Mouse (Mus musculus) splenic B cell, adult 2 months (primary cell): ENCODE measurements around the gene Ces2a.

Experiments
- DNase-seq: peaks from one replicate; pipeline ENCODE4 v3.0.0-alpha.2; 2011; ENCODE audit warnings: low read depth, low spot score
- H3K27me3 ChIP-seq: 2 replicates; pipeline ENCODE4 v1.6.1; 2012; ENCODE audit warnings: mild to moderate bottlenecking, low read length, moderate library complexity, mixed read lengths; ENCODE audit not compliant: control insufficient read depth, poor library complexity, insufficient read depth, severe bottlenecking
- H3K36me3 ChIP-seq: 2 replicates; pipeline ENCODE4 v1.6.1; 2012; ENCODE audit warnings: mild to moderate bottlenecking, low read length, moderate library complexity, mixed read lengths; ENCODE audit not compliant: control insufficient read depth, poor library complexity, insufficient read depth, severe bottlenecking

Gene Ces2a

DNA sequence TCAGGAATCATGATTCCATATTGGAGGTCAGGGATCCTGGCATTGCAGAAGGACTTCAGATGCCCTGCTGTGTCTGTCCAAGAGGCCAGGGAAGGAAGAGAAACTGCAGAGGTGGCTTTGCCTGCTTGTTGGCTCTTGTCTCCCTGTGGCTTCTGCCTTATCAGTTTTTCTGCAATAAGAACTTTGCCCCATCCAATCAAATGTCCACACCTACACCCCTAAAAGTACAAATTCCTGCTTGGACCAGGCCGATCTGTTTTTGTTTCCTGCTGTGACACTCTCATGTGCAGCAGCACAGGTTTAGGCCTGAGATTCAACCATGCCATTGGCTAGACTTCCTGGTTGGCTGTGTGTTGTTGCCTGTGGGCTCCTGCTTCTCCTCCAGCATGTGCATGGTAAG lies at the start of gene Ces2a:
TSS of gene Ces2a (plus strand) at position 251 of the 400 bp plus-strand sequence.
- H3K27me3 ChIP-seq, result no peaks in the 10 kb centered on the region
- no peaks in the 10 kb centered on the region for H3K36me3 ChIP-seq
- DNase-seq, result no peak

DNA sequence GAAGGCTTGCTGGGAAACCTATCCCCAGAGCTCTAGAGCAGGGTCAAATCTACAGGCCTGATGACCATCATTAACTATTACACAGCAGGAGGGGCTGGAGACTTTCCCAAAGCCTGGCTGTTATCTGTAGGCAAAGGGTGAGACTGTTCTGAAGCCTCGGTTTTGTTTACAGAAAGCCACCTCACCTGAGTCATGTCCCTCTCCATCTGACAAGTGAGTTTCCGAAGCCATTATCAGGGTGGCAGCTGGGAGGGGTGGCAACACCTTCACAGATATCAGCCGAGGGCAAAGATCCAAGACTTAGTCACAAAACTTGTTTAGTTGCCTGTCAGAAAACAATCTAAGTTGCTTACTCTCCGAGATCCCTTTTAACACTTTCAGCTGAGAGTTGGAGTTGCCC lies 45.4 kb upstream of the Ces2a start:
- peaks cover 2% of the 10 kb centered on the region; the same call in 1 of the 2 replicates for H3K27me3 ChIP-seq
- no peak for DNase-seq
- H3K36me3 ChIP-seq, result no peaks in the 10 kb centered on the region

DNA sequence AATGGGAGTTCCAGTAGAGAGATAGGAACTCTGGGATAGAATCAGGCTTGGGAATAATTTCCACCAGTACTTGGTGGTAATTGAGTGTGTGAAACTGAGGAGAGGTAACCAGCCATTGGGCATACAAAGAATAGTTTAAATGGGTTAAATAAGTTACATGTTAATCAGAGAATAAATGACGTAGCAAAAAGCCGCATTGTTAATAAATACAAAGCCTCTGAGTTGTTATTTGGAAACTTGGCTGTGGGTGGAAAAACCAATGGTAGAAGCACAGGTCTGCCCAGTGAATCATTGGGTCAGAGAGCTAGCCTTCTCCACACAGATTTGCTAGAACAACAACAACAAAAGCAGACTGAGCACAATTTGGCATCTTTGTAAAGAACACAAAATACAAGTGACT lies 35.2 kb upstream of the Ces2a start:
- H3K36me3 ChIP-seq, result no peaks in the 10 kb centered on the region
- no peaks in the 10 kb centered on the region for H3K27me3 ChIP-seq

DNA sequence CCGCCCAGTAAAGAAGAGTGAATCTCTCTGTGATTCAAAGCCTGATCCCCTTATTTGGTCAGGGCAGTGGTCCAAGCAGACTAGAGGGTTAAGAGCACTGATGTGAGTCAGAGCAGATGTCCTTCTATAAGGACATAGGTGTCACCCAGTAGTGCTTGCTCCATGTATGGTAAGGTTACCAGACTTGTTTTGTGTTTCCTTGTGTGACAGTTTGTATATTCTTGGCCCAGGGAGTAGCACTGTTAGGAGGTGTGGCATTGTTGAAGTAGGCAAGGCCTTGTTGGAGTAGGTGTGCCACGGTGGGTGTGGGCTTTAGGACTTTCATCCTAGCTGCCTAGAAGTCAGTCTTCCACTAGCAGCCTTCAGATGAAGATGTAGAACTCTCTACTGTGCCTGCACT lies 31.9 kb upstream of the Ces2a start:
- DNase-seq, result no peak
- no peaks in the 10 kb centered on the region for H3K36me3 ChIP-seq
- H3K27me3 ChIP-seq, result no peaks in the 10 kb centered on the region

More for the DNA sequence above, 35.2 kb upstream of the Ces2a start:
- no peak for DNase-seq

DNA sequence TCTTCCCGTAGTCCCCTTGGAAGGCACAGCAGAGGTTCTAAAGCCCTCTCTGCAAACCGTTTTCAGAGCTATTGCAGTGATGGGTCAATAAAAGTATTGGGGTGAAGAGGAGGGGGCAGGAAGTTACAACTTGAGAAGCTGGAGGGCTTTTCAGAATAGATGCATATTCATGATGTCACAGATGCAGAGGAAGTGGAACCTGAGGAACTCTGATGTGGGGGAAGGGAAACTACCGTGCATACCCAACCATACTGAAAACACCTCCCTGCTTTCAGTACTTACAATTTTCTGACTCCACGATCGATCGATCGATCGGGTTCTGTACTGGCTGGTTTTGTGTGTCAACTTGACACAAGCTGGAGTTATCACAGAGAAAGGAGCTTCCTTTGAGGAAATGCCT lies 12.6 kb upstream of the Ces2a start:
- H3K36me3 ChIP-seq, result no peaks in the 10 kb centered on the region
- H3K27me3 ChIP-seq, result no peaks in the 10 kb centered on the region
- DNase-seq, result peak; percentile 11

DNA sequence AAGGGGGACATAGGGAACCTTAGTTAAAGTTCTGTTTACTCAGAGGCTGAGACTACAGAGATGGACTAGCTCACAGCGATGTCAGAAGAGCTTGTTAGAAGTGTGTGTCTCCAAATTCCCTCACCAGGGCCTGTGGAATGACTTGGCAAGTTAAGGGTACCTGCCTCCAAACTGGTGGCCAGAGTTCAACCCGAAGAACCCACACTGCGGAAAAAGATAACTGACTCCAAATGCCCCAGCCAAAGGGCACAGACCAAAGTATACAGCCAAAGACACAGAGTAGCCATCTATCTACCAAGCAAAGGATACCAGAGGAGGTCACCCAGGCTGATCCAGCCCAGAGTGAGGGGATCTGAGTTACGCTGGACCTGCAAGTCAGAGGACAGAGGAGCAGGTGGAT lies 2.4 kb upstream of the Ces2a start:
- Histone ChIP-seq H3K27me3 (no peaks in the 10 kb centered on the region), H3K36me3 (no peaks in the 10 kb centered on the region)
- no peak for DNase-seq

DNA sequence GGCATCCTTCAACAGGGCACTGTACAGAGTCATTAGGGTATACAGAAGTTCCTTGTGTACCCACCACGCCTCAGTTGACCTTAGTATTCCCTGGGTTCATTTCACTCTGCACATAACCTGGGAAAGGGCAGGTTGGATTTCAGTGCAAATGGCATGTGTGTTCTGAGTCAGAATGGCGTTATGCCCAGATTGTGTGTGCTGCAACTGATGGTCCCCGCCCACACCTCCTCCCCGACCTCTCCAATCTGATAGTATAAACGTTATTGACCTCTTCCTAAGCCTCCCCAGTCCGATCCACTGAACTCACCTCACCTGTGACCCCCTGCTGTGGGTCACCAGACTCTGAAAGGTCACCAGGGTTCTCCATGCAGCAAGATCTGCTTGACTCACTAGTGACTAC lies 1.8 kb upstream of the Ces2a start:
- Histone ChIP-seq H3K36me3 (no peaks in the 10 kb centered on the region), H3K27me3 (no peaks in the 10 kb centered on the region)
- DNase-seq, result no peak

DNA sequence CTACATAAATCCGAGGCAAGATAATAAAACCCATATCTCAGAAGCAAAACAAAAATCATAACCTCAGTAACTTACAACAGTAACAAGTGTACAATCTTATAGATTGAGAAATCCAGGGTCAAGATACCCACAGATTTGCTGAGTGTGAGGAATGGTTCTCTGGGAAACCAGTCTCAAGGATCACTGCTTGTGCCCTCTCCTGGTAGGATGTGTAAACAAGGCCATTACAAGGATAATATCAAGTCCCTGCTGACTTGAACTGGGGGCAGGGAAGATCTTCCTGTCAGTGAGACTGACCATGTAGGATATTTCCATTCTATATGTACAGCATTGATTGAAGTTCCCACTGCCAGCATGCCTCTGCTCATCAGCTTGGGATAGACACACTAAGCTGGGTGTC lies 8.2 kb downstream of the Ces2a start:
- Histone ChIP-seq H3K27me3 (no peaks in the 10 kb centered on the region), H3K36me3 (no peaks in the 10 kb centered on the region)
- no peak for DNase-seq

DNA sequence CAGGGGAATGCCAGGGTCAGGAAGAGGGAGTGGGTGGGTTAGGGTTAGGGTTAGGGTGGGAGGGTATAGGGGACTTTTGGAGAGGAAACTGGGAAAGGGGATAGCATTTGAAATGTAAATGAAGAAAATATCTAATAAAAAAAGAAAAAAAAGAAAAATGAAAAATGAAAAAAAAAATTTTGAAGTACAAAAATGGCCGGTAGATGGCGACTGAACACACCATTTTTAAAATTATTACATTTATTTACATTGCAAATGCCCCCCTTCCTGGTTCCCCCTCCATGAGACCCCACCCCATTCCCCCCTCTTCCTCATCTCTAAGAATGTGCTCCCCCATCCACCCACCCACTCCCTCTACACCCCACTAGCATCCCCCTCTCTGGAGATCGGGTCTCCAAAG lies 9.6 kb downstream of the Ces2a start:
- H3K36me3 ChIP-seq, result no peaks in the 10 kb centered on the region
- no peak for DNase-seq
- H3K27me3 ChIP-seq, result no peaks in the 10 kb centered on the region

DNA sequence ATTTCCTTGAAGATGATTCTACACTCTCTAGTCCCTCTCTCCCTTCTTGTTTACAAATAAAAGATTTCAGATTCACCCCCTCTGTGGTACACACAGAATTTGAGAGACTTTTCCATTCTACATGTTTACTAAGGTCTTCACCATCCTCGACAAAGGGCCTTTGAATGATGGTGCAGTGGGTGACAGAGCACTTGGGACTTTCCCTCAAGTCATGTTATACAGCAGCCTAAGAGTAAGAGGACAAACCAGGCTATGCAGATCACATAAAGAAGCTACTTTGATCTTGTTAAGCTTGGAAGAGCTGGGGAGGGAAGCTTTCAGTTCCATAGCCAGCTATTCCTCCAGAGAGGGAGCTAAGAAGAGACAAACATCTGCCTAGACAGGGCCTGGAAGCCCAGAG lies 19.0 kb downstream of the Ces2a start:
- no peaks in the 10 kb centered on the region for H3K27me3 ChIP-seq

DNA sequence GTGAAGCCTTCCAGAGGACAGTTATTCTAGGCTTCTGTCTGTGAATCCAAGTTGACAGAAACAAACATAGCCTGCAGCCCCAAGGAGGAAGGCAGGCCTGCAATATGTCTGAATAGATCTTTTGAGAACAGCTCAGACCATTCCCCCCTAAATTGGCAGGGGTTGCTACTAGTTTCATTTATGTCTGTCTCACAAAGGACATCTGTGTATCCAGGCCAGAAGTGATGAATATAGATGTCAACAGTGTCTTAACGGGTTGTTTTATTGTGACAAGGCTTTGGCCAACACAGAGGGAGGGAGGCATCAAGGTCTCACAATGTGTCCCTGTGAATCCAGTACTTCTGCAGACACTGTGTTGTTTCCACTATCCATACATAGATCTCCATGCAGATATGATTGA lies 23.8 kb downstream of the Ces2a start:
- Histone ChIP-seq H3K36me3 (no peaks in the 10 kb centered on the region), H3K27me3 (no peaks in the 10 kb centered on the region)
- DNase-seq, result no peak

More for the DNA sequence above, 19.0 kb downstream of the Ces2a start:
- DNase-seq, result no peak
- H3K36me3 ChIP-seq, result no peaks in the 10 kb centered on the region

DNA sequence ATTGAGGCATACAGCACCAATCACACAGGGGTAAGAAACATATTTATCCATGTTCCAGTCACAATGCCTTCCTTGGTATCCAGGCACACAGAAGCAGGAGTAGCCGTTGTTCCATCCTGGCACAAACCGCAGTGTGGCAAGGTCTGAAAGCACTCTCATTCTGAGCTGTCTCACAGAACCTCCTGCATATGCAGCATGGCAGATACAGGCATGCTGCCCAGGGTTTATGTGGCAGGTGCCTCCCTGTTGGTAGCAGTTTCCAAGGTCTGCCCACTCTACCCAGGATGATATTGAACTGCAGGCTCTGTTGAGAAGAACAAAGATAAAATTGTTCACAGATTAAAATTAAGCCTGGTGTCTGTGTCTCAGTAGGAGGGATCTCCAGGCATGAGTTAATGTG lies 24.4 kb downstream of the Ces2a start:
- no peaks in the 10 kb centered on the region for H3K27me3 ChIP-seq
- no peak for DNase-seq
- no peaks in the 10 kb centered on the region for H3K36me3 ChIP-seq

DNA sequence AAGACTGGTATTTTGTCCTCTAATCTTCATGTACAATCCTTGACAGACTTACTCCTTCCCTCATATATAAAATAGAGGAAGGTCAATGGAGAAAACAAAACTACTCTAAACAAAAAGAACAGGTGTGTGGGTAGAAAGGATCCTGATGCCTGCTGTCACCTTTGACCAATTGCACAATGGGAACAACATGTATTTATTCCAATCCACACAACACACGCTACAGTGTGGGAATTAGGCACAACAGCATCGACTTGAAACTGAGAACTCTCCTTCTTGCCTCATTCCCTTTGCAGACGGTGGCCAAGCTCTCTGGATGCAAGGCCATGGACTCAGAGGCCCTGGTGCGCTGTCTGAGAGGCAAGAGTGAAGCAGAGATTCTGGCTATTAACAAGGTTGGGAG lies 27.3 kb downstream of the Ces2a start:
- H3K27me3 ChIP-seq, result no peaks in the 10 kb centered on the region
- no peaks in the 10 kb centered on the region for H3K36me3 ChIP-seq
- no peak for DNase-seq

DNA sequence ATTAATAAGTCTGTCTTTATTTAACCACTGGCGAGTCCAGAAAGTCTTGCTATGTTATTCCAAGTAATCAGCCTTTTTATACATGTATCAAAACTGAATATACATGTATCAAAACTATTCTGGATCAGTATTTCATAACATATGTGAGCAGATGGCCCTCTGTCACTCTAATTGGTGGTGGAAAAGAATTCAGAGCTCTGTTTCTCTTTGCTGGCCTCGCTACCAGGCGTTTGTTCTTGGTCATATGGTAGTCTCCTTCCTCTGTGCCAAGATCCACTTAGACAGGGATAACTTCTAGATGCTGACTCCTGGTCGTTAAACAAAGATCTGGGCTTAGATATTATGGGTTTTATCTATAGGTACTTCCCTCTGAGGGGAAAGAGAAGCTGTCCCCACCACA lies 32.7 kb downstream of the Ces2a start:
- DNase-seq, result no peak
- Histone ChIP-seq H3K36me3 (no peaks in the 10 kb centered on the region), H3K27me3 (no peaks in the 10 kb centered on the region)

DNA sequence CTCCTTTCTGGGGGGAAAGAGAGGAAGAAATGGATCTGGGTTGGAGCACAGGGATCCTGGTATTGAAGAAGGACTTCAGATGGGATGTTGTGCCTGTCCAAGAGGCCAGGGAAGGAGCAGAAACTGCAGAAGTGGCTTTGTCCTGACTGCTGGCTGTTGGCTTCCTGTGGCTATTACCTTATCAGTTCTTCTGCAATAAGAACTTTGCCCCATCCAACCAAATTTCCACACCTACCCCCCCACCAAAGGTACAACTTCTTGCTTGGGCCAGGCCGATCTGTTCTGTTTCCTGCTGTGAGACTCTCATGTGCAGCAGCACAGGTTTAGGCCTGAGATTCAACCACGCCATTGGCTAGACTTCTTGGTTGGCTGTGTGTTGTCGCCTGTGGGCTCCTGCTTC lies 36.6 kb downstream of the Ces2a start:
- no peaks in the 10 kb centered on the region for H3K36me3 ChIP-seq
- DNase-seq, result no peak
- H3K27me3 ChIP-seq, result no peaks in the 10 kb centered on the region

DNA sequence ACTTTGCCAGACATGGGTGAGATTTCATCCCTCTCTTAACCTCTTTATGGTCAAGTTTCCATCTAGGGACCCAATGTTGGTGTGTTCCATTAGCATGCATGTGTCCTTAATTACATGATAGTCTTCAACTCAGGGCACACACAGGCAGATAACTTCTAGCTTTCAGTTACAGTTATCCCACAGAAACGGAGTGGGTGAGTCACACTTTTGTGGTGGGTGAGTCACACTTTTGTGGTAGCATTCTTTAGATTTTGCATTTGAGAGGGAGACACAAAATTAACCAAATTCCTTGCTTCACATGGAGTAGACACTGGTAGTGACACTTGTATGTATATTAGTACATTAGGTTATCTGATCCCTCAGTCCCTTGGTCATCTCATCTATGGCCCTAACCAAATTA lies 53.2 kb downstream of the Ces2a start:
- Histone ChIP-seq H3K27me3 (no peaks in the 10 kb centered on the region), H3K36me3 (no peaks in the 10 kb centered on the region)
- no peak for DNase-seq
